In the genomic region with DNA sequence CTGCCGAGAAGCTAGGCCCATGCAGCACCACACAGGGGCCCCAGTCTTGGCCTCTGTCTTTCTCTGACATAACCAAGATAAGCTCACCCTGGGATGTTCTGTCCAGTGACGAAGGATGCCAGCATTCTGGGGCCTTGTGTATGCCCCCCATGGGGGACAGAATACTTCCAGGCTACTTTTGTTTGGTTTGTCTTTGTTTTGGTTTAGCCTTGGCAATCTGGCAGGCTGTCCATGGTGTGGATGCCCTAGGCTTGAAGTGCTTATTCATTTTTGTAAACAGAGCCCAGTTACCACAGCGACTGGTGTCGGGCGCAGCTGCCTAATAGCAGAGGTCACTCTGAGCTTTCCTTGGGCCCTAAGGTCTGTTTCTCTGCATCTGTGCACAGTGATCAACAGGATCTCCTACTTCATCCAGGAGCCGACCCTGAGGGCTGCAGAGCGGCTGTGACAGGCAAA, we compare ENCODE assay signal across 8 mouse cellular contexts. TPM values are rescaled to one million over a fixed set of nuclear protein-coding genes. Genes with fewer than 3 reads are reported as not detected.
DNase-seq lines count a peak whose midpoint lies in the region; ATAC-seq lines count a peak whose summit lies in the region.

No protein-coding gene starts in this region.

- no peaks in the 10 kb centered on the region for H3K9me3 ChIP-seq in lung, embryonic 15.5 days

- no peak overlapping the region for H3K9ac ChIP-seq in lung, embryonic 15.5 days

- no peak overlapping the region for H3K4me2 ChIP-seq in lung, embryonic 15.5 days

- H3K4me3 ChIP-seq in lung, embryonic 15.5 days = no peak overlapping the region

- 31% methylated on average over 7 of the region's 7 CpGs for WGBS in lung, embryonic 15.5 days

- peak; percentile 63 for DNase-seq in adrenal gland, postnatal 14 days
- no peak for DNase-seq in adrenal gland, adult 8-10 months
- peak; percentile 52 for DNase-seq in NIH3T3 (ENCODE audit: low read depth)
- peak; percentile 72 to 73 for DNase-seq in heart, postnatal 10 days
- DNase-seq in right cerebral cortex, postnatal 14 days = no peak
- DNase-seq in kidney, postnatal 25 days = no peak
- DNase-seq in left cerebral cortex, adult 18-20 months (ENCODE audit: low spot score in 2 of 2) = no peak

- H3K36me3 ChIP-seq in lung, embryonic 15.5 days = no peaks in the 10 kb centered on the region

- no peak; the same call in 1 of the 2 replicates for ATAC-seq in lung, embryonic 15.5 days (ENCODE audit: borderline replicate concordance, extremely low read depth, low FRiP score, low TSS enrichment)

- intact Hi-C loops in heart, postnatal 10 days (cut with DNase I) = no loop called here

- peaks cover 58% of the 10 kb centered on the region for H3K4me1 ChIP-seq in lung, embryonic 15.5 days

- peak overlapping the region; percentile 59 for H3K27ac ChIP-seq in lung, embryonic 15.5 days

- no peaks in the 10 kb centered on the region for H3K27me3 ChIP-seq in lung, embryonic 15.5 days

RNA-seq across cellular contexts. Expression of gene Tgfbr3, which starts 51.4 kb away (rescaled TPM):
- 144 and 161 TPM in 2 replicates for total RNA-seq in adrenal gland, postnatal 14 days (2021)
- total RNA-seq in adrenal gland, adult 8-10 months (2022) = 100 to 1,000 TPM; 217 to 303 (median 276) TPM
- total RNA-seq in heart, postnatal 10 days (2021) = 10 to 100 TPM; 42.6 to 52.0 TPM
- polyA plus RNA-seq in lung, embryonic 15.5 days (2015; fragmentation: Nextera tagmentation; extraction: Ambion mirVana) = 20.0 and 22.2 TPM in 2 replicates
- 10 to 100 TPM; 12.2 to 13.4 TPM for total RNA-seq in left cerebral cortex, adult 18-20 months (2021)

Comparison
In these comparisons a context has a peak if more than half of its experiments do, and no peak if none do; other contexts are left out.
1. DNase-seq: peak in adrenal gland, postnatal 14 days (single experiment), NIH3T3 (single experiment) and heart, postnatal 10 days (2 of 2); none in adrenal gland, adult 8-10 months (single experiment), right cerebral cortex, postnatal 14 days (single experiment), kidney, postnatal 25 days (0 of 2) and left cerebral cortex, adult 18-20 months (0 of 2).